Mouse (Mus musculus) intestine, postnatal 0 days (tissue): ENCODE data around the gene Pde3a. TPM values are rescaled to one million over a fixed set of nuclear protein-coding genes. Genes with fewer than 3 reads are reported as not detected.

Source experiments
- ATAC-seq: fragments of 200-750 bp; cut with Nextera tagmentation; 2 replicates; pipeline ENCODE4 v1.8.0; 2017; ENCODE audit warnings: mild to moderate bottlenecking, moderate TSS enrichment, moderate library complexity
- H3K27ac ChIP-seq: fragments of 300-500 bp; sonication (generic); 2 replicates; pipeline ENCODE4 v1.5.1; 2014; ENCODE audit warnings: mild to moderate bottlenecking, low read depth, low read length, moderate library complexity
- H3K27me3 ChIP-seq: fragments of 300-500 bp; sonication (generic); replicated peaks from 2 replicates; pipeline ENCODE4 v1.6.1; 2014; ENCODE audit warnings: low read length, mixed read lengths; ENCODE audit not compliant: control insufficient read depth, insufficient read depth
- H3K36me3 ChIP-seq: fragments of 300-500 bp; sonication (generic); 2 replicates; pipeline ENCODE4 v1.6.1; 2014; ENCODE audit warnings: mild to moderate bottlenecking, moderate library complexity; ENCODE audit not compliant: control insufficient read depth, insufficient read depth
- H3K4me1 ChIP-seq: fragments of 300-500 bp; sonication (generic); replicated peaks from 2 replicates; pipeline ENCODE4 v1.6.1; 2014; ENCODE audit warnings: antibody characterized with exemption, low read length, mixed read lengths; ENCODE audit not compliant: control insufficient read depth, insufficient read depth
- H3K4me2 ChIP-seq: fragments of 300-500 bp; sonication (generic); replicated peaks from 2 replicates; pipeline ENCODE4 v1.6.1; 2014; ENCODE audit warnings: low read depth, mild to moderate bottlenecking, moderate library complexity
- H3K4me3 ChIP-seq: fragments of 300-500 bp; sonication (generic); 2 replicates; pipeline ENCODE4 v1.5.1; 2014; ENCODE audit warnings: low read depth, low read length
- H3K9ac ChIP-seq: fragments of 300-500 bp; sonication (generic); 2 replicates; pipeline ENCODE4 v1.6.1; 2014; ENCODE audit warnings: mild to moderate bottlenecking, low read depth, low read length
- H3K9me3 ChIP-seq: fragments of 300-500 bp; sonication (generic); 2 replicates; pipeline ENCODE4 v1.6.1; 2016; ENCODE audit warnings: mixed run types; ENCODE audit not compliant: control insufficient read depth
- CTCF ChIP-seq: sonication (generic); IDR thresholded peaks from 2 replicates; pipeline ENCODE4 v1.5.1; 2016; ENCODE audit warnings: low read depth, mild to moderate bottlenecking, control low read depth, antibody characterized with exemption, moderate library complexity
- WGBS: fragments of 180-500 bp; shearing (Covaris S2); extraction: QIAGEN DNeasy Blood & Tissue Kit; methylation state at CpG from one replicate; pipeline ENCODE4 v1.1.7; 2014; 5-methylcytosine and 5-hydroxymethylcytosine counted together
- polyA plus RNA-seq: library from polyadenylated mRNA; unstranded; fragments of >200 nt; fragmentation: Nextera tagmentation; extraction: Ambion mirVana; gene quantifications from 2 replicates; pipeline ENCODE4 v1.2.1, GENCODE M21; 2015

Gene Pde3a
- polyA plus RNA-seq: 17.6 and 18.6 TPM in 2 replicates

- Histone ChIP-seq H3K9ac (peak within 1 kb of the TSS; percentile 78), H3K4me3 (peak within 1 kb of the TSS; percentile 82), H3K27me3 (no peaks in the 10 kb centered on the region), H3K36me3 (no peaks in the 10 kb centered on the region), H3K4me2 (peak within 1 kb of the TSS; percentile 84), H3K4me1 (no peaks in the 10 kb centered on the region; the same call in 1 of the 2 replicates), H3K27ac (peak within 1 kb of the TSS; percentile 91), H3K9me3 (no peaks in the 10 kb centered on the region)
- ATAC-seq: no peak
- TF ChIP-seq CTCF: no peak
- WGBS: 2% methylated on average over 24 of the region's 28 CpGs
Measured at GRCm38 (mm10) chr6:141248691-141249584, at the start of gene Pde3a. Gene Pde3a, plus strand, starts transcription at chr6:141249269.

- ATAC-seq: peak; percentile 79
- no peaks in the 10 kb centered on the region for H3K4me1 ChIP-seq
- H3K36me3 ChIP-seq: no peaks in the 10 kb centered on the region
- H3K27me3 ChIP-seq: no peaks in the 10 kb centered on the region
- H3K9ac ChIP-seq: no peak overlapping the region
- no peak overlapping the region for H3K27ac ChIP-seq
- no peak overlapping the region for H3K4me3 ChIP-seq
- TF ChIP-seq CTCF: no peak
- H3K9me3 ChIP-seq: no peaks in the 10 kb centered on the region
- H3K4me2 ChIP-seq: no peak overlapping the region
Measured at GRCm38 (mm10) chr6:141200173-141200615, 48.9 kb upstream of the Pde3a start.

GRCm38 (mm10) chr6:141207531-141207930, 41.5 kb upstream of the Pde3a start:
- no peak overlapping the region for H3K4me3 ChIP-seq
- no peaks in the 10 kb centered on the region for H3K27me3 ChIP-seq
- H3K9me3 ChIP-seq: no peaks in the 10 kb centered on the region
- no peak for ATAC-seq
- H3K4me1 ChIP-seq: no peaks in the 10 kb centered on the region
- H3K27ac ChIP-seq: no peak overlapping the region
- no peak for TF ChIP-seq CTCF
- 42% methylated on average over 6 of the region's 6 CpGs for WGBS
- H3K4me2 ChIP-seq: no peak overlapping the region
- H3K9ac ChIP-seq: no peak overlapping the region
- H3K36me3 ChIP-seq: no peaks in the 10 kb centered on the region

GRCm38 (mm10) chr6:141208283-141208872, 40.7 kb upstream of the Pde3a start:
- Histone ChIP-seq H3K4me2 (no peak overlapping the region), H3K36me3 (no peaks in the 10 kb centered on the region), H3K27ac (no peak overlapping the region), H3K4me3 (no peak overlapping the region), H3K4me1 (no peaks in the 10 kb centered on the region), H3K9ac (no peak overlapping the region), H3K27me3 (no peaks in the 10 kb centered on the region), H3K9me3 (no peaks in the 10 kb centered on the region)
- TF ChIP-seq CTCF: no peak
- WGBS: 63% methylated on average over 1 of the region's 1 CpGs
- no peak for ATAC-seq

GRCm38 (mm10) chr6:141210021-141210420, 39.0 kb upstream of the Pde3a start:
- 95% methylated on average over 3 of the region's 3 CpGs for WGBS
- H3K9ac ChIP-seq: no peak overlapping the region
- no peaks in the 10 kb centered on the region for H3K9me3 ChIP-seq
- no peak for TF ChIP-seq CTCF
- no peaks in the 10 kb centered on the region for H3K27me3 ChIP-seq
- H3K27ac ChIP-seq: no peak overlapping the region
- no peak overlapping the region for H3K4me2 ChIP-seq
- H3K4me3 ChIP-seq: no peak overlapping the region
- ATAC-seq: no peak
- no peaks in the 10 kb centered on the region for H3K4me1 ChIP-seq
- no peaks in the 10 kb centered on the region for H3K36me3 ChIP-seq

- no peak for TF ChIP-seq CTCF
- WGBS: 75% methylated on average over 3 of the region's 3 CpGs
Measured at GRCm38 (mm10) chr6:141221081-141221480, 28.0 kb upstream of the Pde3a start.

More at GRCm38 (mm10) chr6:141221081-141221480, 28.0 kb upstream of the Pde3a start:
- Histone ChIP-seq H3K36me3 (no peaks in the 10 kb centered on the region), H3K27me3 (no peaks in the 10 kb centered on the region), H3K4me3 (no peak overlapping the region), H3K9me3 (no peaks in the 10 kb centered on the region), H3K9ac (no peak overlapping the region), H3K4me1 (no peaks in the 10 kb centered on the region), H3K27ac (no peak overlapping the region), H3K4me2 (no peak overlapping the region)
- no peak for ATAC-seq
